8 mouse cellular contexts compared by ENCODE assay signal in the genomic region with DNA sequence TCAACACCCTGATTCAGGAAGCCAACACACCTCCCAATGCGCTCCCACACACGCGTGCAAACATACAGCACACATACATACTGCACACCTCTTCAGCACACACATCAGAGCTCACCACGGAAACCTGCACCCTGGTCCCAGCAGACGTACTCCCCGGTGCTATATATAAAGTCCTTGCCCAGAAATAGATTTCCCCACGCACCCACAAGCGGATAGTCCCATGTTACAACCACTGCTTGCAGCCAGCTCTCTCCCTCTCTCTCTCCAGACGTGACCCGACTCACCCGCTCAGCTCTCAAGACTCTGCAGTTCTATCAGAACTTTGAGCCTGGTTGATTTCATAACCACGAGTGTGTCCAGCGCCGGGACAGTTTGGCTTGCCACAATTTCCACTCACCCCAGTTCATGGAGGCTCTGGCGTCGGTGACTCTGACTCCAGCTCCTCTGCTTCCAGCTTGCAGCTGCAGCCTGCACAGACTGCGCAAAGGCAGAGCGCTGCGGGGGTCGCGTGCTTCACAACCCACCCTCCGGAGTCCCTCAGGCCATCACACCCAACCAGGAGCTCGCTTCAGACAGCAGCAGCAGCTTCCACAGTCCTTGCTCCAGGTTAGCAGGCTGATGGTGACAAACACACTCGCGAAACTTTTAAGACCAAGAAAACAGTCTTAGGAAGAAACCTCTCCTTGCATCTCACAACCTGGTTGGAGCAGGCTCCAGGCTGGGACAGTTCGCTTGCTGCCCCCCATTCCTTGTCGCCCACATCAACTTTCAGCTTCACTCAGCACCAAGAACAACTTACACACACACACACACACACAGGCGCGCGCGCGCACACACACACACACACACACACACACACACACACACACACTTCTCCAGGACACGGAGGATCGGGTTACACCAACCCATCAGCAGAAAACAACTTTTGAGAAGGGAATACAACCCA. TPM values are rescaled to one million over a fixed set of nuclear protein-coding genes. Genes with fewer than 3 reads are reported as not detected.
DNase-seq lines count a peak whose midpoint lies in the region; ATAC-seq and TF ChIP-seq lines count a peak whose summit lies in the region.

No protein-coding gene starts in this region.

- intact Hi-C loops in gastrocnemius, adult 2 months (cut with DNase I), result loop anchor here (2.0 to 10.0 kb wide), 4 partner anchors 75 to 383 kb away; no protein-coding TSS in a partner anchor

- H3K4me1 ChIP-seq in hindbrain, embryonic 14.5 days (replicated peaks; ENCODE audit: control insufficient read depth, insufficient read depth, low read length), result 0 out of 2 replicates have a peak, but pooled peaks cover 4% of the 10 kb centered on the region

- no peak for TF ChIP-seq CTCF in gastrocnemius, adult 2 months (IDR thresholded peaks at IDR 0.05)

- peak; percentile 87 for DNase-seq in adipocyte (ENCODE audit: low spot score)
- peak; percentile 11 to 23 for DNase-seq in cerebellum, postnatal 36 days
- DNase-seq in gastrocnemius, adult 2 months, result peak; percentile 83
- no peak for DNase-seq in hindbrain, embryonic 14.5 days (ENCODE audit: low spot score)
- peak; percentile 19 for DNase-seq in left cerebral cortex, adult 11 months (ENCODE audit: low spot score)
- peak; percentile 68 for DNase-seq in lung, postnatal 10 days
- DNase-seq in retina, postnatal 1 day, result peak; percentile 75

- H3K27ac ChIP-seq in gastrocnemius, adult 2 months, result peak overlapping the region; percentile 99
- no peak overlapping the region for H3K27ac ChIP-seq in hindbrain, embryonic 14.5 days

- H3K4me2 ChIP-seq in hindbrain, embryonic 14.5 days (replicated peaks), result peak overlapping the region; percentile 68

- WGBS in hindbrain, embryonic 14.5 days, result 7% methylated on average over 34 of the region's 34 CpGs

- H3K9me3 ChIP-seq in hindbrain, embryonic 14.5 days (ENCODE audit: control insufficient read depth, low read length), result no peaks in the 10 kb centered on the region

- no peaks in the 10 kb centered on the region for H3K36me3 ChIP-seq in hindbrain, embryonic 14.5 days (replicated peaks; ENCODE audit: control insufficient read depth, insufficient read depth)

- H3K9ac ChIP-seq in hindbrain, embryonic 14.5 days, result peak overlapping the region; percentile 75

- H3K4me3 ChIP-seq in gastrocnemius, adult 2 months, result peak overlapping the region; percentile 90
- peak overlapping the region; percentile 67 for H3K4me3 ChIP-seq in hindbrain, embryonic 14.5 days (replicated peaks; ENCODE audit: low read length)

- H3K27me3 ChIP-seq in hindbrain, embryonic 14.5 days (ENCODE audit: control insufficient read depth, insufficient read depth, low read length), result no peaks in the 10 kb centered on the region

- peak; percentile 47 for ATAC-seq in hindbrain, embryonic 14.5 days (ENCODE audit: low FRiP score)
- no peak for ATAC-seq in monocyte, adult 5-6 weeks (replicated peaks; ENCODE audit: insufficient number of reproducible peaks, low FRiP score, low TSS enrichment, poor library complexity, severe bottlenecking)

RNA-seq across cellular contexts. Expression of a gene that starts 1.2 kb away (rescaled TPM):
- 100 to 1,000 TPM; 136 to 166 TPM for total RNA-seq in gastrocnemius, adult 2 months (2021)
- 13.4 and 14.4 TPM in 2 replicates for polyA plus RNA-seq in hindbrain, embryonic 14.5 days (2014; fragmentation: Nextera tagmentation; extraction: Ambion mirVana)
- total RNA-seq in monocyte, adult 5-6 weeks (2017), result not detected in 3 replicates

Comparison
In these comparisons a context has a peak if more than half of its experiments do, and no peak if none do; other contexts are left out.
1. RNA of a gene that starts 1.2 kb away (total RNA-seq): 136 to 166 TPM in gastrocnemius, adult 2 months; not detected in monocyte, adult 5-6 weeks; every median in the first group is over 100 times any median in the second.